In the genomic region with DNA sequence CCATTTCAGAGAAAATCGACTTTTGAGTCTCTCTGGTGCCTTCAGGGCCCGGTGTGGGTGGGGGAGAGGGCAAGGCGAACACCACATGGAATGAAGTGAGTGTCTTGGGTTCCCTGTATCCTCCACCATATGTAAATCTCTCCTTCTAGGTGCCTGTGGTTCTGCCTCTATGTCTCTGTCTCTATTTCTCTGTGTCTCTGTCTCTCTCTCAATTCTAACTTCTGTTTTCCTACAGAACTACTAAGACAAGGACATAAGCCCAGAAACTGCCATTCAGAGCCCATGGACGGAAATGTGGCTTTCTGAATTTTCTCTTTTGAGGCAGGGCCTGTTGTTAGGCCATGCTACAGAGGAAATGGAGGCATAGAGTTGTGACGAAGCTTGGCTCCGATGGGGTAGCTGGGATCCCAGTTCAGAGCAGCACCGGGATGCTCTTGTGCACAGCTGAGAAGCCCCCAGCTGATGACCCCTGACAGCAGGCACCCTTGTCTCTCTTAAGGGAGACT, we compare ENCODE assay signal across 8 mouse cellular contexts.
DNase-seq lines count a peak whose midpoint lies in the region; ATAC-seq and TF ChIP-seq lines count a peak whose summit lies in the region.

No protein-coding gene starts in this region.

- H3K36me3 ChIP-seq in heart, embryonic 12.5 days: no peaks in the 10 kb centered on the region
- H3K36me3 ChIP-seq in heart, adult 2 months (ENCODE audit: control insufficient read depth, insufficient read depth, low read length): no peaks in the 10 kb centered on the region
- H3K36me3 ChIP-seq in E14TG2a.4 (ENCODE audit: insufficient read depth, low read length): no peaks in the 10 kb centered on the region
- H3K36me3 ChIP-seq in liver, embryonic 15.5 days (replicated peaks): no peaks in the 10 kb centered on the region

- H3K4me1 ChIP-seq in heart, embryonic 12.5 days (replicated peaks): 0 out of 2 replicates have a peak, but pooled peaks cover 2% of the 10 kb centered on the region
- H3K4me1 ChIP-seq in heart, adult 2 months (ENCODE audit: control insufficient read depth, insufficient read depth, low read length): no peaks in the 10 kb centered on the region
- peaks cover 32% of the 10 kb centered on the region for H3K4me1 ChIP-seq in E14TG2a.4 (replicated peaks; ENCODE audit: low read depth, low read length)
- no peaks in the 10 kb centered on the region for H3K4me1 ChIP-seq in liver, embryonic 15.5 days (replicated peaks)

- TF ChIP-seq POLR2A in heart, adult 2 months (IDR thresholded peaks at IDR 0.05; ENCODE audit: insufficient read depth, low read depth, low read length): no peak

- H3K9ac ChIP-seq in heart, embryonic 12.5 days: peak overlapping the region; percentile 57; the same call in 1 of the 2 replicates
- no peak overlapping the region for H3K9ac ChIP-seq in heart, adult 2 months (ENCODE audit: low read depth, low read length)
- no peak overlapping the region for H3K9ac ChIP-seq in liver, embryonic 15.5 days

- H3K9me3 ChIP-seq in heart, embryonic 12.5 days (replicated peaks): no peaks in the 10 kb centered on the region
- no peaks in the 10 kb centered on the region for H3K9me3 ChIP-seq in E14TG2a.4 (ENCODE audit: low read length)
- H3K9me3 ChIP-seq in liver, embryonic 15.5 days (replicated peaks): no peaks in the 10 kb centered on the region

- H3K79me2 ChIP-seq in heart, adult 2 months (replicated peaks; ENCODE audit: control insufficient read depth, insufficient read depth, low read length): no peaks in the 10 kb centered on the region

- H3K27ac ChIP-seq in heart, embryonic 12.5 days (ENCODE audit: poor library complexity, severe bottlenecking): no peak overlapping the region
- no peak overlapping the region for H3K27ac ChIP-seq in heart, adult 2 months
- H3K27ac ChIP-seq in liver, embryonic 15.5 days (replicated peaks): no peak overlapping the region

- H3K27me3 ChIP-seq in heart, embryonic 12.5 days (replicated peaks): peaks cover 13% of the 10 kb centered on the region; the same call in 1 of the 2 replicates
- no peaks in the 10 kb centered on the region for H3K27me3 ChIP-seq in heart, adult 2 months (ENCODE audit: control insufficient read depth, insufficient read depth, low read length)
- H3K27me3 ChIP-seq in E14TG2a.4 (ENCODE audit: insufficient read depth, low read length): peaks cover 58% of the 10 kb centered on the region
- H3K27me3 ChIP-seq in liver, embryonic 15.5 days: peaks cover 7% of the 10 kb centered on the region; the same call in 1 of the 2 replicates

- TF ChIP-seq CTCF in heart, adult 2 months (IDR thresholded peaks at IDR 0.05): no peak
- TF ChIP-seq CTCF in E14TG2a.4 (conservative IDR thresholded peaks at IDR 0.05; ENCODE audit: low read length): no peak

- WGBS in heart, embryonic 12.5 days: 45% methylated on average over 7 of the region's 7 CpGs
- 54% methylated on average over 7 of the region's 7 CpGs for WGBS in heart, adult 2 months
- WGBS in liver, embryonic 15.5 days (ENCODE audit: insufficient replicate concordance): 38% methylated on average over 7 of the region's 7 CpGs

- intact Hi-C loops in heart, adult 2 months (cut with DNase I): no loop called here

- TF ChIP-seq EP300 in heart, adult 2 months (IDR thresholded peaks at IDR 0.05; ENCODE audit: insufficient read depth, low read depth, low read length): no peak

- DNase-seq in heart, adult 2 months: no peak
- no peak for DNase-seq in adrenal gland, adult 8-10 months
- no peak for DNase-seq in Muller cell, postnatal 12 days (ENCODE audit: inconsistent ontology term)

- ATAC-seq in heart, embryonic 12.5 days (ENCODE audit: insufficient number of reproducible peaks, low FRiP score): peak; percentile 33; the same call in 1 of the 2 replicates
- ATAC-seq in hematopoietic stem cell, adult 5-6 weeks (replicated peaks in 1 of 2; ENCODE audit: insufficient read depth in 1 of 2, low FRiP score in 2 of 2, low TSS enrichment in 1 of 2, low read depth in 1 of 2, poor library complexity in 2 of 2, severe bottlenecking in 2 of 2): peak; percentile 8 to 26; a peak in 1 of 4 replicates
- no peak for ATAC-seq in liver, embryonic 15.5 days (ENCODE audit: insufficient read depth)
- no peak for ATAC-seq in erythroblast, adult 5-6 weeks (replicated peaks; ENCODE audit: low FRiP score, poor library complexity, severe bottlenecking)

- H3K4me2 ChIP-seq in heart, embryonic 12.5 days: peak overlapping the region; percentile 88
- peak overlapping the region; percentile 62 for H3K4me2 ChIP-seq in liver, embryonic 15.5 days

- H3K4me3 ChIP-seq in heart, embryonic 12.5 days: peak overlapping the region; percentile 50
- H3K4me3 ChIP-seq in heart, adult 2 months: no peak overlapping the region
- H3K4me3 ChIP-seq in E14TG2a.4 (replicated peaks; ENCODE audit: low read length): peak overlapping the region; percentile 74
- H3K4me3 ChIP-seq in liver, embryonic 15.5 days (replicated peaks): peak overlapping the region; percentile 41; the same call in 1 of the 2 replicates

Comparison
In these comparisons a context has a peak if more than half of its experiments do, and no peak if none do; other contexts are left out.
1. ATAC-seq: peak in heart, embryonic 12.5 days (single experiment) and hematopoietic stem cell, adult 5-6 weeks (2 of 2); none in liver, embryonic 15.5 days (single experiment) and erythroblast, adult 5-6 weeks (single experiment).